ENCODE assay signal across 11 mouse cellular contexts in genomic region chr2:134826111-134827005, GRCm38 (mm10). TPM values are rescaled to one million over a fixed set of nuclear protein-coding genes. Genes with fewer than 3 reads are reported as not detected.
A peak's percentile ranks its signal among the peaks of the same experiment; 100 is the strongest.
DNase-seq lines count a peak whose midpoint lies in the region; ATAC-seq and TF ChIP-seq lines count a peak whose summit lies in the region.
"Had no signal": no experiment of that assay in that cellular context is flagged by ENCODE, and none has a peak within 500 bp of the region (broad histone marks: within the 10 kb centered on the region; RNA-seq: fewer than 3 reads in every experiment).

No protein-coding gene starts in this region.

- no peak for TF ChIP-seq CTCF in hindbrain, postnatal 0 days (IDR thresholded peaks at IDR 0.05; ENCODE audit: low read depth)

- no peaks in the 10 kb centered on the region for H3K36me3 ChIP-seq in forebrain, embryonic 10.5 days (replicated peaks)
- no peaks in the 10 kb centered on the region for H3K36me3 ChIP-seq in hindbrain, postnatal 0 days (ENCODE audit: insufficient read depth, low read length)
- H3K36me3 ChIP-seq in neural tube, embryonic 13.5 days, result no peaks in the 10 kb centered on the region

- peaks cover 22% of the 10 kb centered on the region for H3K4me1 ChIP-seq in forebrain, embryonic 10.5 days
- peaks cover 14% of the 10 kb centered on the region; the same call in 1 of the 2 replicates for H3K4me1 ChIP-seq in hindbrain, postnatal 0 days (ENCODE audit: insufficient read depth, low read length)
- peaks cover 25% of the 10 kb centered on the region for H3K4me1 ChIP-seq in neural tube, embryonic 13.5 days (replicated peaks)

- H3K27ac ChIP-seq in forebrain, embryonic 10.5 days, result peak overlapping the region; percentile 72
- peak overlapping the region; percentile 58 for H3K27ac ChIP-seq in hindbrain, postnatal 0 days
- peak overlapping the region; percentile 90 for H3K27ac ChIP-seq in neural tube, embryonic 13.5 days (replicated peaks)

- H3K4me2 ChIP-seq in hindbrain, postnatal 0 days (ENCODE audit: low read depth, low read length), result 0 out of 2 replicates have a peak overlapping the region, but pooled peaks have one; percentile 2
- H3K4me2 ChIP-seq in neural tube, embryonic 13.5 days, result peak overlapping the region; percentile 4; the same call in 1 of the 2 replicates

- peak; percentile 67; the same call in 1 of the 2 replicates for ATAC-seq in hindbrain, postnatal 0 days
- ATAC-seq in neural tube, embryonic 13.5 days (ENCODE audit: low read depth), result peak; percentile 72
- ATAC-seq: Patski had no signal

- DNase-seq in left cerebral cortex, postnatal 4 days, result peak; percentile 51
- no peak for DNase-seq in left cerebral cortex, adult 9 months (ENCODE audit: low spot score in 2 of 2)
- no peak for DNase-seq in forebrain, embryonic 10.5 days (ENCODE audit: extremely low spot score, low spot score)
- DNase-seq in hindbrain, postnatal 0 days (ENCODE audit: low spot score), result peak; percentile 32
- no peak for DNase-seq in spleen, adult 12 weeks (ENCODE audit: low spot score)
- DNase-seq in gastrocnemius, postnatal 10 days, result no peak
- DNase-seq in testis, postnatal 14 days (ENCODE audit: low spot score), result no peak
- DNase-seq: kidney, adult 8-10 months; thymus, postnatal 25 days had no signal

- H3K9me3 ChIP-seq in forebrain, embryonic 10.5 days, result no peaks in the 10 kb centered on the region
- H3K9me3 ChIP-seq in hindbrain, postnatal 0 days (ENCODE audit: low read length), result no peaks in the 10 kb centered on the region
- no peaks in the 10 kb centered on the region for H3K9me3 ChIP-seq in neural tube, embryonic 13.5 days

- 53% methylated on average over 8 of the region's 8 CpGs for WGBS in forebrain, embryonic 10.5 days
- 31% methylated on average over 8 of the region's 8 CpGs for WGBS in hindbrain, postnatal 0 days
- 23% methylated on average over 8 of the region's 8 CpGs for WGBS in neural tube, embryonic 13.5 days

- H3K4me3 ChIP-seq in forebrain, embryonic 10.5 days, result no peak overlapping the region
- H3K4me3 ChIP-seq in hindbrain, postnatal 0 days (ENCODE audit: low read length), result no peak overlapping the region
- no peak overlapping the region for H3K4me3 ChIP-seq in neural tube, embryonic 13.5 days

- intact Hi-C loops in left cerebral cortex, postnatal 4 days (cut with DNase I), result no loop called here

- H3K9ac ChIP-seq in hindbrain, postnatal 0 days (replicated peaks; ENCODE audit: low read length), result no peak overlapping the region
- no peak overlapping the region for H3K9ac ChIP-seq in neural tube, embryonic 13.5 days

- no peaks in the 10 kb centered on the region for H3K27me3 ChIP-seq in forebrain, embryonic 10.5 days (ENCODE audit: poor library complexity, severe bottlenecking)
- H3K27me3 ChIP-seq in hindbrain, postnatal 0 days (ENCODE audit: insufficient read depth, low read length), result no peaks in the 10 kb centered on the region
- no peaks in the 10 kb centered on the region for H3K27me3 ChIP-seq in neural tube, embryonic 13.5 days
- H3K27me3 ChIP-seq: Patski had no signal

RNA-seq across cellular contexts. Expression of gene Plcb1, which starts 40.5 kb away (rescaled TPM):
- 100 to 1,000 TPM; 109 to 115 TPM for total RNA-seq in left cerebral cortex, postnatal 4 days (2021)
- 3.7 and 4.2 TPM in 2 replicates for polyA plus RNA-seq in forebrain, embryonic 10.5 days (2016; fragmentation: Nextera tagmentation; extraction: Ambion mirVana)
- total RNA-seq in hindbrain, postnatal 0 days (2014; rRNA removed), result 46.8 and 48.8 TPM in 2 replicates
- polyA plus RNA-seq in hindbrain, postnatal 0 days (2015; fragmentation: Nextera tagmentation; extraction: Ambion mirVana), result 47.4 and 51.5 TPM in 2 replicates
- polyA plus RNA-seq in neural tube, embryonic 13.5 days (2015; fragmentation: Nextera tagmentation; extraction: Ambion mirVana), result 55.0 and 56.5 TPM in 2 replicates
- 1 to 10 TPM; 3.1 to 5.6 TPM for total RNA-seq in gastrocnemius, postnatal 10 days (2021)

Comparison
In these comparisons a context has a peak if more than half of its experiments do, and no peak if none do; other contexts are left out.
1. DNase-seq: peak in left cerebral cortex, postnatal 4 days (single experiment) and hindbrain, postnatal 0 days (single experiment); none in left cerebral cortex, adult 9 months (0 of 2), forebrain, embryonic 10.5 days (single experiment), spleen, adult 12 weeks (single experiment), gastrocnemius, postnatal 10 days (single experiment) and testis, postnatal 14 days (single experiment).
2. Peak in every context shown above with its lines, with median percentiles within 50 percentile points of each other: H3K27ac ChIP-seq.